Mouse (Mus musculus) hindlimb bud, embryonic 11.5 days (tissue): ENCODE data around the gene Elmo2.
A peak's percentile ranks its signal among the peaks of the same experiment; 100 is the strongest.

Experiments used
- DNase-seq: peaks from one replicate; pipeline ENCODE4 v3.0.0-alpha.2; 2012; ENCODE audit warnings: low read depth, low spot score; ENCODE audit errors: extremely low spot score

Elmo2 gene

GRCm38 (mm10) chr2:165262274-165262990 is 63.8 kb downstream of the Elmo2 start:
- no peak for DNase-seq

GRCm38 (mm10) chr2:165259859-165260258 is 66.4 kb downstream of the Elmo2 start:
- DNase-seq = no peak

GRCm38 (mm10) chr2:165258321-165258720 is 68.0 kb downstream of the Elmo2 start:
- no peak for DNase-seq

- DNase-seq = no peak
Observed at GRCm38 (mm10) chr2:165257151-165257834, 69.0 kb downstream of the Elmo2 start.

GRCm38 (mm10) chr2:165256213-165256612 is 70.1 kb downstream of the Elmo2 start:
- no peak for DNase-seq

GRCm38 (mm10) chr2:165253867-165254266 is 72.4 kb downstream of the Elmo2 start:
- DNase-seq = no peak

GRCm38 (mm10) chr2:165253269-165253668 is 73.0 kb downstream of the Elmo2 start:
- DNase-seq = no peak

- no peak for DNase-seq
Observed at GRCm38 (mm10) chr2:165252801-165253200, 73.5 kb downstream of the Elmo2 start.

- DNase-seq = no peak
Observed at GRCm38 (mm10) chr2:165252381-165252780, 73.9 kb downstream of the Elmo2 start.

GRCm38 (mm10) chr2:165250903-165251302 is 75.4 kb downstream of the Elmo2 start:
- DNase-seq = no peak

- DNase-seq = peak; percentile 30
Observed at GRCm38 (mm10) chr2:165248967-165249366, 77.3 kb downstream of the Elmo2 start.

GRCm38 (mm10) chr2:165246349-165246748 is 79.9 kb downstream of the Elmo2 start:
- DNase-seq = no peak

- no peak for DNase-seq
Observed at GRCm38 (mm10) chr2:165243122-165243720, 83.1 kb downstream of the Elmo2 start.

GRCm38 (mm10) chr2:165242575-165242974 is 83.7 kb downstream of the Elmo2 start:
- no peak for DNase-seq

- DNase-seq = no peak
Observed at GRCm38 (mm10) chr2:165241786-165242185, 84.5 kb downstream of the Elmo2 start.

- no peak for DNase-seq
Observed at GRCm38 (mm10) chr2:165240371-165240770, 85.9 kb downstream of the Elmo2 start.

- DNase-seq = no peak
Observed at GRCm38 (mm10) chr2:165239533-165240144, 86.6 kb downstream of the Elmo2 start.

- DNase-seq = no peak
Observed at GRCm38 (mm10) chr2:165238416-165239145, 87.7 kb downstream of the Elmo2 start.
